Mouse (Mus musculus) cerebellum, adult 2 months (tissue): ENCODE measurements around the gene Hdgfl3.

Experiments used
- CTCF ChIP-seq: fragments of 200-500 bp; IDR thresholded peaks from 2 replicates; pipeline ENCODE4 v1.5.1; 2011; ENCODE audit warnings: low read depth, mild to moderate bottlenecking, control low read depth, low read length, moderate library complexity, borderline replicate concordance; ENCODE audit not compliant: insufficient read depth
- POLR2A ChIP-seq: fragments of 200-500 bp; IDR thresholded peaks from 2 replicates; pipeline ENCODE4 v1.6.1; 2011; ENCODE audit warnings: low read length, control low read depth, borderline replicate concordance; ENCODE audit not compliant: insufficient read depth

DNA sequence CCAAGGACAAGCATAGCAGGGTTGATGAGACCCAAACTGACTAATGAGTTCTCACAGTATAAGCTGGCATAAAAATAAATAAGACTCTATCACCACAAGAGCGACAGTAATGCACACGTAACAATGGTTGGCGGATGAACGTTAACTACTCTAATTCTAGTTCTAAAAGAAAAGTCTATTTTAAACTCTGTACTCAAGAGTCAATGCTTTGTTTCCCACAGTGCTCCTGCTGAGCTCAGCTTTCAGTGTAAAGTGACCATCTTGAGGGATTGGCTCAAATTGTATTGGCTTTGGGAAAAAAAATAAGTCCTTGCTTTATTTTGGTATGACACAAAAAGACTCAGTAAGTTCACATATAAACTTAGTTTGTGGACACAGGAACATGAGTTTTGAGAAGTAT, 49.1 kb downstream of the Hdgfl3 start:
- TF ChIP-seq CTCF: no peak
- TF ChIP-seq POLR2A: no peak
